Mouse (Mus musculus) lung, postnatal 0 days (tissue): Measurements from ENCODE around the gene Ccdc24.

Experiments
- CTCF ChIP-seq: IDR thresholded peaks from 2 replicates; pipeline ENCODE4 v1.5.1; 2016; ENCODE audit warnings: antibody characterized with exemption, mild to moderate bottlenecking
- EP300 ChIP-seq: IDR thresholded peaks from 2 replicates; pipeline ENCODE4 v1.6.1; 2016; ENCODE audit warnings: antibody characterized with exemption, mild to moderate bottlenecking, control low read depth

GRCm38 (mm10) chr4:117891738-117892161 lies 19.4 kb upstream of the Ccdc24 start, which contains the start of gene Dph2:
- TF ChIP-seq CTCF (no peak), EP300 (no peak)
